Mouse (Mus musculus) liver, embryonic 14.5 days (tissue): ENCODE measurements at regions not wholly inside any gene's neighbourhood (a gene's known extent, or its start where the extent isn't known, plus 50 kb on each side); places are given as distances from the start of the nearest gene placed in this dataset.

ENCODE experiments used
- ATAC-seq: fragments of 200-750 bp; cut with Nextera tagmentation; 2 replicates; pipeline ENCODE4 v1.8.0; 2017; ENCODE audit warnings: moderate number of reproducible peaks, mild to moderate bottlenecking, moderate library complexity; ENCODE audit not compliant: insufficient read depth
- DNase-seq, 3 experiments: peaks; one replicate each; pipeline ENCODE4 v3.0.0-alpha.2; 2012 to 2013; ENCODE audit warnings: low read depth in 3 of 3, low spot score in 3 of 3
- H3K27ac ChIP-seq: fragments of 300-500 bp; sonication (generic); 2 replicates; pipeline ENCODE4 v1.5.1; 2014; ENCODE audit warnings: moderate library complexity, mild to moderate bottlenecking, control low read depth, inconsistent platforms
- H3K27me3 ChIP-seq: fragments of 300-500 bp; sonication (generic); 2 replicates; pipeline ENCODE4 v1.6.1; 2014; ENCODE audit warnings: mild to moderate bottlenecking, low read length, moderate library complexity; ENCODE audit not compliant: control insufficient read depth, insufficient read depth
- H3K36me3 ChIP-seq: fragments of 300-500 bp; sonication (generic); replicated peaks from 2 replicates; pipeline ENCODE4 v1.6.1; 2014; ENCODE audit warnings: low read depth; ENCODE audit not compliant: control insufficient read depth, insufficient read depth
- H3K4me1 ChIP-seq, 2 experiments: fragments of 200-500 bp in 1 of 2; fragments of 300-500 bp in 1 of 2; sonication (generic) in 1 of 2; replicated peaks; 2 replicates each; pipeline ENCODE4 v1.6.1; 2012 to 2014; ENCODE audit warnings: antibody characterized with exemption in 1 of 2, inconsistent platforms in 1 of 2, low read length in 1 of 2; ENCODE audit not compliant: control insufficient read depth in 2 of 2, insufficient read depth in 2 of 2
- H3K4me2 ChIP-seq: fragments of 300-500 bp; sonication (generic); 2 replicates; pipeline ENCODE4 v1.6.1; 2014; ENCODE audit warnings: low read depth, mild to moderate bottlenecking, control low read depth, moderate library complexity
- H3K4me3 ChIP-seq, 2 experiments: fragments of 200-500 bp in 1 of 2; fragments of 300-500 bp in 1 of 2; sonication (generic) in 1 of 2; 2 replicates each; pipeline ENCODE4 v1.5.1; 2012 to 2014; ENCODE audit warnings: low read depth in 2 of 2, low read length in 2 of 2, mild to moderate bottlenecking in 2 of 2, control low read depth in 1 of 2, inconsistent platforms in 1 of 2, moderate library complexity in 1 of 2; ENCODE audit not compliant: insufficient read depth in 1 of 2
- H3K9ac ChIP-seq: fragments of 300-500 bp; sonication (generic); replicated peaks from 2 replicates; pipeline ENCODE4 v1.6.1; 2014; ENCODE audit warnings: mild to moderate bottlenecking, control low read depth, moderate library complexity
- H3K9me3 ChIP-seq: fragments of 300-500 bp; sonication (generic); 2 replicates; pipeline ENCODE4 v1.6.1; 2016; ENCODE audit warnings: low read length, mixed read lengths; ENCODE audit not compliant: control insufficient read depth
- CTCF ChIP-seq: IDR thresholded peaks from 2 replicates; pipeline ENCODE4 v1.5.1; 2016; ENCODE audit warnings: antibody characterized with exemption, low read depth, control low read depth
- EP300 ChIP-seq: IDR thresholded peaks from 2 replicates; pipeline ENCODE4 v1.6.1; 2016; ENCODE audit warnings: antibody characterized with exemption, low read depth
- WGBS: fragments of 180-500 bp; shearing (Covaris S2); extraction: QIAGEN DNeasy Blood & Tissue Kit; methylation state at CpG from one replicate; pipeline ENCODE4 v1.1.7; 2014; ENCODE audit not compliant: insufficient replicate concordance; 5-methylcytosine and 5-hydroxymethylcytosine counted together

- Histone ChIP-seq H3K9me3 (no peaks in the 10 kb centered on the region), H3K27me3 (no peaks in the 10 kb centered on the region), H3K27ac (no peak overlapping the region), H3K4me1 (no peaks in the 10 kb centered on the region; a peak in 2 of 4 replicates), H3K36me3 (no peaks in the 10 kb centered on the region), H3K4me2 (no peak overlapping the region), H3K4me3 (no peak overlapping the region), H3K9ac (no peak overlapping the region)
- no peak for DNase-seq
- TF ChIP-seq CTCF (no peak), EP300 (no peak)
- WGBS, result 38% methylated on average over 9 of the region's 9 CpGs
- ATAC-seq, result no peak
Measured at GRCm38 (mm10) chr12:110207246-110207852, 71.5 kb upstream of the Dio3 start.

DNA sequence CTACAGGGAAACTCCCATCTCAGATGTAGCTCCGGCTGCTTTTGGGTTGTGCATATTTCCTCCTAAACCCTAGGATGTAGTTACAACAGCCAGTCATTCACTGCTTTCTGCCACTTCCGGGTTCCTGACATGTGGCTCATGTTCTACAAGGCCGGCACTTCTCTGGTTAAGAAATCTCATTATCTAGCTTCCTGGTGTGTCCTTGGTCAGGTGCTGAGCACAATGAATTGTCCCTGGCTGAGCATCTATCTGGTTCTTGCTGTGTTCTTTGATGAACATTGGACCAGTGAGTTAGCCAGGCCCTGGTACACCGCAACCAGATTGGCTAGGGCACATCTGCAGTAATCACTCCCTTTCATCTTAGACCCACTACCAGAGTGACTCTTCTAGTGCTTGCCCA, 66.2 kb upstream of the Dio3 start:
- no peak overlapping the region for H3K4me2 ChIP-seq
- H3K27me3 ChIP-seq, result no peaks in the 10 kb centered on the region
- H3K27ac ChIP-seq, result no peak overlapping the region
- WGBS, result 54% methylated on average over 4 of the region's 4 CpGs
- no peaks in the 10 kb centered on the region for H3K9me3 ChIP-seq
- DNase-seq (no peak), ATAC-seq (no peak)
- H3K4me3 ChIP-seq, result no peak overlapping the region
- no peak overlapping the region for H3K9ac ChIP-seq
- H3K4me1 ChIP-seq, result 0 out of 4 replicates have a peak, but pooled peaks cover 0 to 1% of the 10 kb centered on the region in 2 experiments
- TF ChIP-seq CTCF (no peak), EP300 (no peak)
- no peaks in the 10 kb centered on the region for H3K36me3 ChIP-seq

DNA sequence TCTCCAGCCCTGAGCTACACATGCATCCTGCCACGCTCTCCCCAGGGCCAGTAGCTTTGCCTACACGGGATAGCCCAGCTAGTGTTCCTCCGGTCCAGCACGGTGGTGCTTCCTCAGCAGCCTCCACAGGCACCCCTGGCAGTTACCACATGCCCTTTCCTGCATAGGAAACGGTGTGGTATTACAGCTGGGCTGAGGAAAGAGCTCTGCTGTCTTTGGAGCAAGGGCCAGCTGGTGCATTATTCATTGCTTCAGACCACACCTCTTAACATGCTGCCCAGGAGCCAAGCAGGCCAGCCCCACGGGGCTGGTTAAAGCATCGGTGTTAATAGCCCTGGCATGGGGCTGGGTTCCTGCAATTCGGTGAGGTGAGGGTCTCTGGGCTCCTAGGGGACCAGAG, 64.0 kb upstream of the Dio3 start:
- H3K9ac ChIP-seq, result no peak overlapping the region
- 21% methylated on average over 8 of the region's 8 CpGs for WGBS
- H3K4me3 ChIP-seq, result no peak overlapping the region
- H3K4me1 ChIP-seq, result peaks cover 0 to 1% of the 10 kb centered on the region in 2 experiments; a peak in 1 of 4 replicates
- no peaks in the 10 kb centered on the region for H3K36me3 ChIP-seq
- ATAC-seq (no peak), DNase-seq (no peak)
- H3K27ac ChIP-seq, result no peak overlapping the region
- no peaks in the 10 kb centered on the region for H3K9me3 ChIP-seq
- no peaks in the 10 kb centered on the region for H3K27me3 ChIP-seq
- H3K4me2 ChIP-seq, result no peak overlapping the region
- TF ChIP-seq CTCF (no peak), EP300 (no peak)

DNA sequence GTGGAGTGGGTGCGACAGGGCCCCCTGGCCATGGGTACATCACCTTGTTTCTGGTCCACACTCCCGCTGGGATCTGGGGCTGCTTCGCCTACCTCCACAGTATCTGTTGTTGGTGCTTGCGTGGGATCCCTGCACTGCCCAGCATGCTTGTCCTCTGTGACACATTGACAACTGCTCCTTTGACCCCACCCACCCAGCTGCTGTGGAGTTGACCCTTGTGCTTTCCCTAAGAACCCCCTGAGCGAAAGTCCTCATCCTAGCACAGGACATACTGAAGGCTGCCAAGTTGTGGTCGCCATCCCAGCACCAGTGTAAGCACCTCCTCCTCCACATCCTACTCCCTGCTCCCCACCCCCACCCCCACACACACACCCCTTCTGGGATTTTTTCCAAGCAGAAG, 63.6 kb upstream of the Dio3 start:
- H3K4me1 ChIP-seq, result peaks cover 0 to 1% of the 10 kb centered on the region in 2 experiments; a peak in 1 of 4 replicates
- no peak overlapping the region for H3K9ac ChIP-seq
- no peak overlapping the region for H3K4me3 ChIP-seq
- H3K9me3 ChIP-seq, result no peaks in the 10 kb centered on the region
- 43% methylated on average over 6 of the region's 6 CpGs for WGBS
- DNase-seq, result no peak
- H3K27ac ChIP-seq, result no peak overlapping the region
- no peaks in the 10 kb centered on the region for H3K36me3 ChIP-seq
- no peak for ATAC-seq
- no peak overlapping the region for H3K4me2 ChIP-seq
- TF ChIP-seq EP300 (no peak), CTCF (no peak)
- no peaks in the 10 kb centered on the region for H3K27me3 ChIP-seq

DNA sequence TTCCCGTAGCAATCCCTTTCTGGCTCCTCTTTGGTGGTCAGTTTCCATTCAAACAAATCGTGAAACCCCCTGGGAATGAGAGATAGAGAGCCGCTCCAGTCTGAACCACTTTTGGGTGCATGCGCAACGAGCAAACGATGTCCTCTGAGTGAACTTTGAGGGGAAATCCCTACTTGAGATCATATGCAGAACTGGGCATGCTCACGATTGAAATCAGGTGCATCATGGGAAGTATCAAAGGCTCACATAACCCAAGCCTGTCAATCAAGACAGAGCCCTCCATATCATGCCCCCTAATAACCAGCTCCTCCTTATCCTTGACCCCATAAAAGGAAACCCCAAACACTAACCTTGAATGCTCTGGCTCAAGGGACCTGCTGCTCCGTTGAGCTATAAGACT, 59.1 kb upstream of the Dio3 start:
- Histone ChIP-seq H3K9ac (no peak overlapping the region), H3K4me3 (no peak overlapping the region), H3K4me2 (no peak overlapping the region), H3K27me3 (no peaks in the 10 kb centered on the region), H3K36me3 (no peaks in the 10 kb centered on the region), H3K27ac (no peak overlapping the region), H3K9me3 (no peaks in the 10 kb centered on the region), H3K4me1 (peaks cover 0 to 4% of the 10 kb centered on the region in 2 experiments; a peak in 2 of 4 replicates)
- 52% methylated on average over 8 of the region's 8 CpGs for WGBS
- ATAC-seq (no peak), DNase-seq (peak in 1 of 3 experiments; percentile 6)
- no peak for TF ChIP-seq CTCF
